Mouse (Mus musculus) forebrain, embryonic 11.5 days (tissue): Measurements from ENCODE around the gene Scarb2. TPM values are rescaled to one million over a fixed set of nuclear protein-coding genes. Genes with fewer than 3 reads are reported as not detected.
A peak's percentile ranks its signal among the peaks of the same experiment; 100 is the strongest.

Source experiments
- ATAC-seq: fragments of 200-750 bp; cut with Nextera tagmentation; replicated peaks from 2 replicates; pipeline ENCODE4 v1.8.0; 2017; ENCODE audit warnings: moderate TSS enrichment; ENCODE audit not compliant: low FRiP score
- DNase-seq: peaks from one replicate; pipeline ENCODE4 v3.0.0-alpha.2; 2017; ENCODE audit warnings: low spot score
- H3K27ac ChIP-seq: fragments of 300-500 bp; sonication (generic); 2 replicates; pipeline ENCODE4 v1.5.1; 2014; ENCODE audit warnings: low read depth, low read length
- H3K27me3 ChIP-seq: fragments of 300-500 bp; sonication (generic); 2 replicates; pipeline ENCODE4 v1.6.1; 2014; ENCODE audit warnings: mild to moderate bottlenecking, low read length, mixed read lengths; ENCODE audit not compliant: control insufficient read depth, insufficient read depth
- H3K36me3 ChIP-seq: fragments of 300-500 bp; sonication (generic); 2 replicates; pipeline ENCODE4 v1.6.1; 2014; ENCODE audit warnings: mild to moderate bottlenecking, low read length, moderate library complexity, mixed read lengths; ENCODE audit not compliant: control insufficient read depth, insufficient read depth
- H3K4me1 ChIP-seq: fragments of 300-500 bp; sonication (generic); replicated peaks from 2 replicates; pipeline ENCODE4 v1.6.1; 2014; ENCODE audit warnings: low read length, mixed read lengths; ENCODE audit not compliant: control insufficient read depth, insufficient read depth
- H3K4me2 ChIP-seq: fragments of 300-500 bp; sonication (generic); 2 replicates; pipeline ENCODE4 v1.6.1; 2014; ENCODE audit warnings: low read depth, mild to moderate bottlenecking, low read length, moderate library complexity, mixed read lengths; ENCODE audit not compliant: severe bottlenecking
- H3K4me3 ChIP-seq: fragments of 300-500 bp; sonication (generic); 2 replicates; pipeline ENCODE4 v1.5.1; 2014; ENCODE audit warnings: low read depth, low read length
- H3K9ac ChIP-seq: fragments of 300-500 bp; sonication (generic); 2 replicates; pipeline ENCODE4 v1.6.1; 2014; ENCODE audit warnings: low read length
- H3K9me3 ChIP-seq: fragments of 300-500 bp; sonication (generic); 2 replicates; pipeline ENCODE4 v1.6.1; 2016; ENCODE audit warnings: low read length, mixed read lengths; ENCODE audit not compliant: control insufficient read depth
- WGBS: fragments of 180-500 bp; shearing (Covaris S2); extraction: QIAGEN DNeasy Blood & Tissue Kit; methylation state at CpG from one replicate; pipeline ENCODE4 v1.1.7; 2014; 5-methylcytosine and 5-hydroxymethylcytosine counted together
- polyA plus RNA-seq: library from polyadenylated mRNA; unstranded; fragments of >200 nt; fragmentation: Nextera tagmentation; extraction: Ambion mirVana; gene quantifications from 2 replicates; pipeline ENCODE4 v1.2.1, GENCODE M21; 2014

Gene Scarb2
- polyA plus RNA-seq, 1 experiment from 2014 or later = 10.4 TPM

GRCm38 (mm10) chr5:92467102-92467766, 39.4 kb downstream of the Scarb2 start:
- H3K27me3 ChIP-seq = no peaks in the 10 kb centered on the region
- ATAC-seq = no peak
- 84% methylated on average over 8 of the region's 8 CpGs for WGBS

GRCm38 (mm10) chr5:92465511-92465910, 41.1 kb downstream of the Scarb2 start:
- H3K27ac ChIP-seq = no peak overlapping the region
- no peaks in the 10 kb centered on the region for H3K36me3 ChIP-seq
- H3K9me3 ChIP-seq = no peaks in the 10 kb centered on the region
- no peak for ATAC-seq
- no peak overlapping the region for H3K4me3 ChIP-seq
- WGBS = 90% methylated on average over 5 of the region's 5 CpGs
- no peak for DNase-seq
- H3K27me3 ChIP-seq = no peaks in the 10 kb centered on the region
- no peaks in the 10 kb centered on the region for H3K4me1 ChIP-seq
- no peak overlapping the region for H3K4me2 ChIP-seq
- H3K9ac ChIP-seq = no peak overlapping the region

More at GRCm38 (mm10) chr5:92467102-92467766, 39.4 kb downstream of the Scarb2 start:
- Histone ChIP-seq H3K9me3 (no peaks in the 10 kb centered on the region), H3K4me3 (no peak overlapping the region), H3K4me1 (no peaks in the 10 kb centered on the region), H3K4me2 (no peak overlapping the region), H3K36me3 (no peaks in the 10 kb centered on the region), H3K27ac (no peak overlapping the region), H3K9ac (no peak overlapping the region)
- no peak for DNase-seq

GRCm38 (mm10) chr5:92461321-92461720, 45.3 kb downstream of the Scarb2 start:
- H3K4me3 ChIP-seq = no peak overlapping the region
- H3K4me1 ChIP-seq = no peaks in the 10 kb centered on the region
- H3K4me2 ChIP-seq = no peak overlapping the region
- 27% methylated on average over 5 of the region's 5 CpGs for WGBS
- H3K27ac ChIP-seq = no peak overlapping the region
- no peaks in the 10 kb centered on the region; the same call in 1 of the 2 replicates for H3K36me3 ChIP-seq
- no peaks in the 10 kb centered on the region for H3K27me3 ChIP-seq
- no peaks in the 10 kb centered on the region for H3K9me3 ChIP-seq
- DNase-seq (peak; percentile 57), ATAC-seq (0 out of 2 replicates have a peak, but pooled peaks have one; percentile 30)
- H3K9ac ChIP-seq = no peak overlapping the region

- H3K9me3 ChIP-seq = no peaks in the 10 kb centered on the region
- WGBS = 58% methylated on average over 5 of the region's 5 CpGs
- H3K4me2 ChIP-seq = no peak overlapping the region
- H3K4me1 ChIP-seq = no peaks in the 10 kb centered on the region
- H3K4me3 ChIP-seq = no peak overlapping the region
- H3K36me3 ChIP-seq = no peaks in the 10 kb centered on the region; the same call in 1 of the 2 replicates
- no peak for ATAC-seq
- no peak for DNase-seq
- H3K27me3 ChIP-seq = no peaks in the 10 kb centered on the region
- H3K9ac ChIP-seq = no peak overlapping the region
- H3K27ac ChIP-seq = no peak overlapping the region
These were observed 47.9 kb downstream of the Scarb2 start for GRCm38 (mm10) chr5:92458726-92459125.

- Histone ChIP-seq H3K4me1 (no peaks in the 10 kb centered on the region), H3K9me3 (no peaks in the 10 kb centered on the region), H3K27me3 (no peaks in the 10 kb centered on the region), H3K27ac (no peak overlapping the region), H3K4me3 (no peak overlapping the region), H3K9ac (no peak overlapping the region), H3K4me2 (no peak overlapping the region), H3K36me3 (no peaks in the 10 kb centered on the region; the same call in 1 of the 2 replicates)
- ATAC-seq (no peak), DNase-seq (no peak)
- 79% methylated on average over 2 of the region's 2 CpGs for WGBS
These were observed 49.2 kb downstream of the Scarb2 start for GRCm38 (mm10) chr5:92457410-92457809.

GRCm38 (mm10) chr5:92452876-92453275, 53.8 kb downstream of the Scarb2 start:
- Histone ChIP-seq H3K36me3 (peaks cover 3% of the 10 kb centered on the region; the same call in 1 of the 2 replicates), H3K9me3 (no peaks in the 10 kb centered on the region), H3K4me1 (no peaks in the 10 kb centered on the region), H3K27ac (no peak overlapping the region), H3K27me3 (no peaks in the 10 kb centered on the region), H3K4me2 (no peak overlapping the region), H3K9ac (no peak overlapping the region), H3K4me3 (no peak overlapping the region)
- DNase-seq (no peak), ATAC-seq (no peak)
- 90% methylated on average over 5 of the region's 5 CpGs for WGBS

DNA sequence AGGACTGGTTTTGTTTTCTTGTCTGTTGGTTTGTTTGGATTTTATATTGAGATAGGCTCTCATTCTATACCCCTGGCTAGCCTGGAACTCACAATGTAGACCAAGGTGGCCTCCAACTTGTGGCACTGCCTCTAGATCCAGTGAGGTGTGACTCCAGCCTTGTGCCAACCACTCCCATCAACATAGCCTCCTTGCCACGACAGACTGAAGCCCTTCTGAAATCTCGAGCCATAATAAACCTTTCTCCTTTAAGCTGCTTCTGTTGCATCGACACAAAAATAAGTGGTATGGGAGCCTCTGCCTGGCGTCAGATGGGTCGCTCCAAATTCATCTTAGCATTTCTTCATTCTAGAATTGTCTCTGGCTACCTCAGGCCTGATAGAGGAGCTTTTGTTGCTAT, 59.9 kb downstream of the Scarb2 start:
- ATAC-seq (no peak), DNase-seq (no peak)
- WGBS = 93% methylated on average over 5 of the region's 5 CpGs
- no peak overlapping the region for H3K4me3 ChIP-seq
- no peaks in the 10 kb centered on the region for H3K4me1 ChIP-seq
- H3K27ac ChIP-seq = no peak overlapping the region
- no peak overlapping the region for H3K9ac ChIP-seq
- no peaks in the 10 kb centered on the region for H3K27me3 ChIP-seq
- H3K9me3 ChIP-seq = no peaks in the 10 kb centered on the region
- H3K36me3 ChIP-seq = peaks cover 3% of the 10 kb centered on the region; the same call in 1 of the 2 replicates
- no peak overlapping the region for H3K4me2 ChIP-seq

DNA sequence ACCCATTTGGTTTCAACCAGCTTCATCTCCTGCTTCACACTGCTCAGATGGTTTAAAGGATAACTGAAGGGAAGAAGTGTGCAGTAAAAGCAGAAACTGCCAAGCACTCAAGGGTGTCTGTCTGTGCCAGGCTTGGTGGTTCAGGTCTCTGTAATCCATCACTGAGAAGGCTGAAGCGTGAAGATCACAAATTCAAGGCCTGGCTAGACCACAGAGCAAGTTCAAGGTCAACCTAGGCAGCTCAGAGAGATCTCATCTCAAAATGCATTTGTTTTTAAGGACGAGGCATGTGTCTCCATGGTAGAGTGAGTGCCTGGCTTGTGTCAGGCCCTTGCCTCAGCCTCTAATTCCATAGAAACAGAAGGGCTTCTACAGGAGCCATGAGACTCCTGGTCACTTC, 61.6 kb downstream of the Scarb2 start:
- ATAC-seq = no peak
- DNase-seq = no peak
- H3K4me1 ChIP-seq = no peaks in the 10 kb centered on the region
- H3K4me3 ChIP-seq = no peak overlapping the region
- H3K9ac ChIP-seq = no peak overlapping the region
- H3K4me2 ChIP-seq = no peak overlapping the region
- H3K27me3 ChIP-seq = no peaks in the 10 kb centered on the region
- peaks cover 3% of the 10 kb centered on the region; the same call in 1 of the 2 replicates for H3K36me3 ChIP-seq
- H3K9me3 ChIP-seq = no peaks in the 10 kb centered on the region
- 90% methylated on average over 2 of the region's 2 CpGs for WGBS
- no peak overlapping the region for H3K27ac ChIP-seq

DNA sequence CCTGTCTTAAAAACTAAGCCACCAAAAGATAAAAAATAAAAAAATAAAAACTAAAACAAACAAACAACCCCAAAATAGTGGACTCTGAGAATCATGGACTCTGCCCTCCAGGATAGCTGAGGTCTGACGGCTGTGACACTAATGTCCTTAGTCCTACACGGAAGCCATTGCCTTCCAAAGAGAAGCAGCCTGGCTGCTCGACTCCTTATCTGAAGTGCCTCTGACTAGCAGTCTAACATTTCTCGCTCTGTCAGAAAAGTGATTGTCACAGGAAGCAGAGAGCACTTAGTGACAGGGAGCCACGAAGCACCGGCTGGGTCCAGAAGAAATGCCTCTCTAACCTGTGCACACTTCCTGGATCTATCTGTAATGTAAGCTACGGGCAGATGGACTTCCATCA, 63.7 kb downstream of the Scarb2 start:
- Histone ChIP-seq H3K9ac (no peak overlapping the region), H3K27me3 (no peaks in the 10 kb centered on the region)
- 87% methylated on average over 7 of the region's 7 CpGs for WGBS

More for the DNA sequence above, 63.7 kb downstream of the Scarb2 start:
- Histone ChIP-seq H3K4me3 (no peak overlapping the region), H3K4me2 (no peak overlapping the region), H3K27ac (no peak overlapping the region), H3K9me3 (no peaks in the 10 kb centered on the region), H3K36me3 (no peaks in the 10 kb centered on the region; the same call in 1 of the 2 replicates), H3K4me1 (no peaks in the 10 kb centered on the region)
- no peak for DNase-seq
- ATAC-seq = no peak
